Mouse (Mus musculus) retina, embryonic 14.5 days (tissue): ENCODE measurements around the gene Gprasp2.
"Not testable (repeated sequence)": the region's sequence is repeated elsewhere in the genome, so short reads cannot be mapped to it uniquely, and the experiment has no call there.

Experiments
- DNase-seq: peaks from one replicate; pipeline ENCODE4 v3.0.0-alpha.2; 2015; ENCODE audit warnings: low spot score

Gene Gprasp2

GRCm38 (mm10) chrX:135838521-135839360 is at the start of gene Gprasp2:
Gene Gprasp2 (plus strand): TSS chrX:135839034.
- DNase-seq, result peak; percentile 56

- DNase-seq, result no peak
Measured at GRCm38 (mm10) chrX:135791536-135791935, 47.3 kb upstream of the Gprasp2 start.

GRCm38 (mm10) chrX:135792326-135792725 is 46.5 kb upstream of the Gprasp2 start:
- no peak for DNase-seq

- DNase-seq, result peak; percentile 70
Measured at GRCm38 (mm10) chrX:135795591-135796304, 43.1 kb upstream of the Gprasp2 start.

- DNase-seq, result peak; percentile 17
Measured at GRCm38 (mm10) chrX:135796305-135797211, 42.3 kb upstream of the Gprasp2 start.

GRCm38 (mm10) chrX:135797212-135797644 is 41.6 kb upstream of the Gprasp2 start, which contains the start of gene Bhlhb9:
Gene Bhlhb9 (plus strand): TSS chrX:135797594.
- DNase-seq, result peak; percentile 72

GRCm38 (mm10) chrX:135804149-135804548 is 34.7 kb upstream of the Gprasp2 start:
- DNase-seq, result no peak

GRCm38 (mm10) chrX:135805780-135806179 is 33.1 kb upstream of the Gprasp2 start:
- peak; percentile 74 for DNase-seq

- not testable (repeated sequence) for DNase-seq
Measured at GRCm38 (mm10) chrX:135835896-135836295, 2.9 kb upstream of the Gprasp2 start.

GRCm38 (mm10) chrX:135837896-135838295 is 938 bp upstream of the Gprasp2 start:
- DNase-seq, result no peak

- DNase-seq, result peak; percentile 72
Measured at GRCm38 (mm10) chrX:135839397-135840391, 860 bp downstream of the Gprasp2 start.

- DNase-seq, result not testable (repeated sequence)
Measured at GRCm38 (mm10) chrX:135866806-135867205, 28.0 kb downstream of the Gprasp2 start.

GRCm38 (mm10) chrX:135876679-135877078 is 37.8 kb downstream of the Gprasp2 start:
- no peak for DNase-seq

GRCm38 (mm10) chrX:135879626-135880025 is 40.8 kb downstream of the Gprasp2 start:
- DNase-seq, result no peak

GRCm38 (mm10) chrX:135885411-135886233 is 46.8 kb downstream of the Gprasp2 start:
- peak; percentile 75 for DNase-seq

- peak; percentile 47 for DNase-seq
Measured at GRCm38 (mm10) chrX:135886234-135886585, 47.4 kb downstream of the Gprasp2 start.
